10 mouse cellular contexts compared by ENCODE assay signal in genomic region chr11:86570261-86570746, GRCm38 (mm10). TPM values are rescaled to one million over a fixed set of nuclear protein-coding genes. Genes with fewer than 3 reads are reported as not detected.
DNase-seq lines count a peak whose midpoint lies in the region; ATAC-seq and TF ChIP-seq lines count a peak whose summit lies in the region.
"Had no signal": no experiment of that assay in that cellular context is flagged by ENCODE, and none has a peak within 500 bp of the region (broad histone marks: within the 10 kb centered on the region; RNA-seq: fewer than 3 reads in every experiment).

No protein-coding gene starts in this region.

- no peak for TF ChIP-seq CTCF in Patski (IDR thresholded peaks at IDR 0.05)

- H3K4me1 ChIP-seq in hindbrain, embryonic 10.5 days (replicated peaks): peaks cover 10% of the 10 kb centered on the region
- H3K4me1 ChIP-seq in hindbrain, embryonic 13.5 days (replicated peaks): peaks cover 8% of the 10 kb centered on the region; the same call in 1 of the 2 replicates
- H3K4me1 ChIP-seq in embryonic facial prominence, embryonic 12.5 days: peaks cover 22% of the 10 kb centered on the region
- peaks cover 25% of the 10 kb centered on the region for H3K4me1 ChIP-seq in limb, embryonic 12.5 days (replicated peaks)

- no peak overlapping the region for H3K27ac ChIP-seq in hindbrain, embryonic 10.5 days
- H3K27ac ChIP-seq in hindbrain, embryonic 13.5 days: no peak overlapping the region
- peak overlapping the region; percentile 90 for H3K27ac ChIP-seq in embryonic facial prominence, embryonic 12.5 days
- H3K27ac ChIP-seq in limb, embryonic 12.5 days: peak overlapping the region; percentile 82

- in situ Hi-C loops in Patski (cut with MboI; ENCODE audit: low pct_unique_long_range_greater_than_20kb): no loop called here

- POLR2A ChIA-PET in Patski (lab: Charles Lee): interaction anchor here (1.8 to 11.0 kb wide), 3 partner anchors 14 to 83 kb away, joined by 5 to 146 read pairs (median 21); no protein-coding TSS in a partner anchor

- peaks cover 5% of the 10 kb centered on the region; the same call in 1 of the 2 replicates for H3K36me3 ChIP-seq in hindbrain, embryonic 10.5 days
- no peaks in the 10 kb centered on the region for H3K36me3 ChIP-seq in hindbrain, embryonic 13.5 days
- H3K36me3 ChIP-seq in embryonic facial prominence, embryonic 12.5 days: no peaks in the 10 kb centered on the region
- peaks cover 5% of the 10 kb centered on the region; the same call in 1 of the 2 replicates for H3K36me3 ChIP-seq in limb, embryonic 12.5 days

- WGBS in hindbrain, embryonic 10.5 days: 63% methylated on average over 9 of the region's 9 CpGs
- 71% methylated on average over 9 of the region's 9 CpGs for WGBS in hindbrain, embryonic 13.5 days
- WGBS in embryonic facial prominence, embryonic 12.5 days: 15% methylated on average over 9 of the region's 9 CpGs
- 7% methylated on average over 9 of the region's 9 CpGs for WGBS in limb, embryonic 12.5 days

- CTCF ChIA-PET in Patski (lab: Charles Lee): interaction anchor here (1.0 to 6.9 kb wide), 8 partner anchors 8 to 90 kb away, joined by 3 to 135 read pairs (median 6); no protein-coding TSS in a partner anchor

- H3K27me3 ChIP-seq in hindbrain, embryonic 10.5 days (ENCODE audit: insufficient read depth, poor library complexity, severe bottlenecking): no peaks in the 10 kb centered on the region
- no peaks in the 10 kb centered on the region for H3K27me3 ChIP-seq in hindbrain, embryonic 13.5 days
- H3K27me3 ChIP-seq in Patski: no peaks in the 10 kb centered on the region
- no peaks in the 10 kb centered on the region for H3K27me3 ChIP-seq in embryonic facial prominence, embryonic 12.5 days
- H3K27me3 ChIP-seq in limb, embryonic 12.5 days: no peaks in the 10 kb centered on the region

- H3K4me3 ChIP-seq in hindbrain, embryonic 10.5 days: no peak overlapping the region
- H3K4me3 ChIP-seq in hindbrain, embryonic 13.5 days: no peak overlapping the region
- H3K4me3 ChIP-seq in embryonic facial prominence, embryonic 12.5 days: no peak overlapping the region
- no peak overlapping the region for H3K4me3 ChIP-seq in limb, embryonic 12.5 days (replicated peaks)

- intact Hi-C loops in left cerebral cortex, postnatal 14 days (cut with DNase I): no loop called here
- intact Hi-C loops in left cerebral cortex, postnatal 36 days (cut with DNase I): loop anchor here (2.0 to 10.0 kb wide), 2 partner anchors 82 to 444 kb away; no protein-coding TSS in a partner anchor

- no peak overlapping the region for H3K9ac ChIP-seq in hindbrain, embryonic 13.5 days
- no peak overlapping the region for H3K9ac ChIP-seq in embryonic facial prominence, embryonic 12.5 days
- no peak overlapping the region for H3K9ac ChIP-seq in limb, embryonic 12.5 days (replicated peaks)

- H3K4me2 ChIP-seq in hindbrain, embryonic 13.5 days: no peak overlapping the region
- peak overlapping the region; percentile 26 for H3K4me2 ChIP-seq in embryonic facial prominence, embryonic 12.5 days (replicated peaks)
- peak overlapping the region; percentile 29 for H3K4me2 ChIP-seq in limb, embryonic 12.5 days

- ATAC-seq in hindbrain, embryonic 13.5 days (ENCODE audit: low FRiP score): no peak
- ATAC-seq in Patski: peak; percentile 36
- peak; percentile 68; the same call in 1 of the 2 replicates for ATAC-seq in embryonic facial prominence, embryonic 12.5 days (ENCODE audit: insufficient number of reproducible peaks, insufficient read depth, low FRiP score, low TSS enrichment)
- ATAC-seq in limb, embryonic 12.5 days (ENCODE audit: insufficient number of reproducible peaks, insufficient read depth, low FRiP score, low TSS enrichment, low read depth): peak; percentile 69

- H3K9me3 ChIP-seq in hindbrain, embryonic 10.5 days: no peaks in the 10 kb centered on the region
- H3K9me3 ChIP-seq in hindbrain, embryonic 13.5 days: no peaks in the 10 kb centered on the region
- H3K9me3 ChIP-seq in embryonic facial prominence, embryonic 12.5 days: no peaks in the 10 kb centered on the region
- H3K9me3 ChIP-seq in limb, embryonic 12.5 days: no peaks in the 10 kb centered on the region
- H3K9me3 ChIP-seq: G1E had no signal

- peak; percentile 60 for DNase-seq in hindbrain, embryonic 10.5 days (ENCODE audit: low spot score)
- no peak for DNase-seq in Patski (ENCODE audit: low read depth, low spot score)
- DNase-seq in spleen, postnatal 10 days (ENCODE audit: low spot score in 2 of 2): no peak
- DNase-seq in left cerebral cortex, postnatal 14 days (ENCODE audit: low spot score in 2 of 2): no peak
- DNase-seq in left cerebral cortex, postnatal 36 days (ENCODE audit: low spot score in 2 of 2): no peak
- DNase-seq: layer of hippocampus, postnatal 36 days had no signal

RNA-seq across cellular contexts. Expression of gene Tubd1, which starts 25.5 kb away (rescaled TPM):
- 12.7 and 12.8 TPM in 2 replicates for polyA plus RNA-seq in hindbrain, embryonic 10.5 days (2016; fragmentation: Nextera tagmentation; extraction: Ambion mirVana)
- 7.6 and 7.8 TPM in 2 replicates for polyA plus RNA-seq in hindbrain, embryonic 13.5 days (2015; fragmentation: Nextera tagmentation; extraction: Ambion mirVana)
- 10.9 TPM for polyA plus RNA-seq in Patski (2021)
- polyA plus RNA-seq in embryonic facial prominence, embryonic 12.5 days (2016; fragmentation: Nextera tagmentation; extraction: Ambion mirVana): 11.2 and 14.0 TPM in 2 replicates
- polyA plus RNA-seq in limb, embryonic 12.5 days (2016; fragmentation: Nextera tagmentation; extraction: Ambion mirVana): 9.8 and 11.5 TPM in 2 replicates
- 1 to 10 TPM; 6.7 to 7.2 TPM for total RNA-seq in left cerebral cortex, postnatal 14 days (2021)
- total RNA-seq in left cerebral cortex, postnatal 36 days (2021): 1 to 10 TPM; 5.3 to 6.1 TPM

RNA-seq across cellular contexts. Expression of gene Rps6kb1, which starts 25.7 kb away (rescaled TPM):
- polyA plus RNA-seq in hindbrain, embryonic 10.5 days (2016; fragmentation: Nextera tagmentation; extraction: Ambion mirVana): 43.5 and 53.6 TPM in 2 replicates
- polyA plus RNA-seq in hindbrain, embryonic 13.5 days (2015; fragmentation: Nextera tagmentation; extraction: Ambion mirVana): 62.4 and 66.2 TPM in 2 replicates
- 39.2 TPM for polyA plus RNA-seq in Patski (2021)
- 72.7 and 74.9 TPM in 2 replicates for polyA plus RNA-seq in embryonic facial prominence, embryonic 12.5 days (2016; fragmentation: Nextera tagmentation; extraction: Ambion mirVana)
- 78.3 and 83.8 TPM in 2 replicates for polyA plus RNA-seq in limb, embryonic 12.5 days (2016; fragmentation: Nextera tagmentation; extraction: Ambion mirVana)
- 10 to 100 TPM; 38.5 to 38.7 TPM for total RNA-seq in left cerebral cortex, postnatal 14 days (2021)
- total RNA-seq in left cerebral cortex, postnatal 36 days (2021): 10 to 100 TPM; 33.7 to 38.4 TPM

Comparison
In these comparisons a context has a peak if more than half of its experiments do, and no peak if none do; other contexts are left out.
1. H3K27ac ChIP-seq: peak in embryonic facial prominence, embryonic 12.5 days (single experiment) and limb, embryonic 12.5 days (single experiment); none in hindbrain, embryonic 10.5 days (single experiment) and hindbrain, embryonic 13.5 days (single experiment).